Mouse (Mus musculus): ENCODE data around the gene Spata45. TPM values are rescaled to one million over a fixed set of nuclear protein-coding genes. Genes with fewer than 3 reads are reported as not detected.

Spata45 gene
- polyA plus RNA-seq, 1 experiment from 2014 or later, result not detected

- Histone ChIP-seq H3K9ac (ENCODE audit: low read depth, low read length) (no peak overlapping the region), H3K36me3 (ENCODE audit: control insufficient read depth, insufficient read depth, low read length) (no peaks in the 10 kb centered on the region), H3K9me3 (ENCODE audit: control insufficient read depth, low read length) (no peaks in the 10 kb centered on the region), H3K4me2 (ENCODE audit: low read depth, low read length) (no peak overlapping the region), H3K27ac (ENCODE audit: low read length) (no peak overlapping the region), H3K27me3 (replicated peaks; ENCODE audit: control insufficient read depth, insufficient read depth, low read length) (no peaks in the 10 kb centered on the region), H3K4me3 (ENCODE audit: low read length) (no peak overlapping the region), H3K4me1 (ENCODE audit: control insufficient read depth, insufficient read depth, low read length) (peaks cover 2% of the 10 kb centered on the region; the same call in 1 of the 2 replicates)
- 79% methylated on average over 5 of the region's 5 CpGs for WGBS
- ATAC-seq, result no peak
These were observed 51.5 kb downstream of the Spata45 start for GRCm38 (mm10) chr1:191087955-191088354.

GRCm38 (mm10) chr1:191089355-191089754 lies 52.9 kb downstream of the Spata45 start:
- peak; percentile 34; the same call in 1 of the 2 replicates for ATAC-seq
- Histone ChIP-seq H3K4me1 (ENCODE audit: control insufficient read depth, insufficient read depth, low read length) (peaks cover 2% of the 10 kb centered on the region; the same call in 1 of the 2 replicates), H3K4me3 (ENCODE audit: low read length) (no peak overlapping the region), H3K9ac (ENCODE audit: low read depth, low read length) (no peak overlapping the region), H3K27me3 (replicated peaks; ENCODE audit: control insufficient read depth, insufficient read depth, low read length) (no peaks in the 10 kb centered on the region), H3K9me3 (ENCODE audit: control insufficient read depth, low read length) (no peaks in the 10 kb centered on the region), H3K36me3 (ENCODE audit: control insufficient read depth, insufficient read depth, low read length) (no peaks in the 10 kb centered on the region), H3K4me2 (ENCODE audit: low read depth, low read length) (no peak overlapping the region), H3K27ac (ENCODE audit: low read length) (no peak overlapping the region)
- 64% methylated on average over 6 of the region's 6 CpGs for WGBS

DNA sequence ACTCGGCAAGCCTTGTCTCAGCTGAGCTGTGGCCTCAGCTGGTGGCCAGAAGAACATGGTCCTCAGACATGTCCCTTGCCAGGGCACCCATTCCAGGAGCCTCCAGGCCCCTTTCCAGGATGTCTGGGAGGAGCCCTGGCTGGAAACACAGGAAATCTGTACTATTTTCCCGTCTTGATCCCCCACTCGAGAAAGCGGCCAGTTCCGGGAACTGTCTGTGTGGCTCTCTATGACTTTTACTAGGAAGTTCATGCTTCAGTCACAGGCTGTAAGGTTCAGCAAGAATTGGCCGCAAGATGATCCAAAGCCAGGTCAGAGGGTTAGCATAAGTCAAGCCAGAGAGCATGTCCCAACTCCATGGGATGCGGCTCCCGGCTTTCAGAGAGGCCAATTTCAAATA lies 55.6 kb downstream of the Spata45 start:
- H3K36me3 ChIP-seq (ENCODE audit: control insufficient read depth, insufficient read depth, low read length), result no peaks in the 10 kb centered on the region
- no peak overlapping the region for H3K4me3 ChIP-seq (ENCODE audit: low read length)
- no peaks in the 10 kb centered on the region for H3K9me3 ChIP-seq (ENCODE audit: control insufficient read depth, low read length)
- no peak overlapping the region for H3K27ac ChIP-seq (ENCODE audit: low read length)
- no peak for ATAC-seq
- no peak overlapping the region for H3K9ac ChIP-seq (ENCODE audit: low read depth, low read length)
- no peaks in the 10 kb centered on the region for H3K27me3 ChIP-seq (replicated peaks; ENCODE audit: control insufficient read depth, insufficient read depth, low read length)
- H3K4me1 ChIP-seq (ENCODE audit: control insufficient read depth, insufficient read depth, low read length), result peaks cover 8% of the 10 kb centered on the region
- H3K4me2 ChIP-seq (ENCODE audit: low read depth, low read length), result no peak overlapping the region
- 77% methylated on average over 8 of the region's 8 CpGs for WGBS

Other genes with a start within 250 kb of the Spata45 start
- gene Rps6kc1, start 124.9 kb upstream of the Spata45 start, polyA plus RNA-seq (2015; fragmentation: Nextera tagmentation; extraction: Ambion mirVana), result 11.8 and 12.1 TPM in 2 replicates
- gene Angel2, start 111.5 kb upstream of the Spata45 start, polyA plus RNA-seq (2015; fragmentation: Nextera tagmentation; extraction: Ambion mirVana), result 30.9 and 33.6 TPM in 2 replicates
- 11.9 and 12.3 TPM in 2 replicates for gene Vash2, start 57.3 kb upstream of the Spata45 start, polyA plus RNA-seq (2015; fragmentation: Nextera tagmentation; extraction: Ambion mirVana)
- gene Flvcr1, start 10.5 kb upstream of the Spata45 start, polyA plus RNA-seq (2015; fragmentation: Nextera tagmentation; extraction: Ambion mirVana), result 8.4 and 14.2 TPM in 2 replicates
- 13.4 and 13.9 TPM in 2 replicates for gene Tatdn3, start 26.3 kb downstream of the Spata45 start, polyA plus RNA-seq (2015; fragmentation: Nextera tagmentation; extraction: Ambion mirVana)
- gene Nsl1, start 26.4 kb downstream of the Spata45 start, polyA plus RNA-seq (2015; fragmentation: Nextera tagmentation; extraction: Ambion mirVana), result 14.0 and 16.2 TPM in 2 replicates
- gene Batf3, start 61.2 kb downstream of the Spata45 start, polyA plus RNA-seq (2015; fragmentation: Nextera tagmentation; extraction: Ambion mirVana), result 8.4 and 9.0 TPM in 2 replicates
- not detected in 2 replicates for gene Fam71a, start 128.2 kb downstream of the Spata45 start, polyA plus RNA-seq (2015; fragmentation: Nextera tagmentation; extraction: Ambion mirVana)
- 4.1 and 5.6 TPM in 2 replicates for gene Atf3, start 181.4 kb downstream of the Spata45 start, polyA plus RNA-seq (2015; fragmentation: Nextera tagmentation; extraction: Ambion mirVana)

Measured in intestine, embryonic 16.5 days (tissue).